Mouse (Mus musculus): ENCODE measurements around the gene Txndc15.
A peak's percentile ranks its signal among the peaks of the same experiment; 100 is the strongest.
"Not testable (repeated sequence)": the region's sequence is repeated elsewhere in the genome, so short reads cannot be mapped to it uniquely, and the experiment has no call there.

Txndc15 gene

GRCm38 (mm10) chr13:55714501-55715166 lies at the start of gene Txndc15:
Gene Txndc15, plus strand, starts transcription at chr13:55714650.
- DNase-seq: peak; percentile 77 to 89

GRCm38 (mm10) chr13:55668550-55668949 lies 45.9 kb upstream of the Txndc15 start:
- peak in 1 of 2 experiments; percentile 17 for DNase-seq

DNA sequence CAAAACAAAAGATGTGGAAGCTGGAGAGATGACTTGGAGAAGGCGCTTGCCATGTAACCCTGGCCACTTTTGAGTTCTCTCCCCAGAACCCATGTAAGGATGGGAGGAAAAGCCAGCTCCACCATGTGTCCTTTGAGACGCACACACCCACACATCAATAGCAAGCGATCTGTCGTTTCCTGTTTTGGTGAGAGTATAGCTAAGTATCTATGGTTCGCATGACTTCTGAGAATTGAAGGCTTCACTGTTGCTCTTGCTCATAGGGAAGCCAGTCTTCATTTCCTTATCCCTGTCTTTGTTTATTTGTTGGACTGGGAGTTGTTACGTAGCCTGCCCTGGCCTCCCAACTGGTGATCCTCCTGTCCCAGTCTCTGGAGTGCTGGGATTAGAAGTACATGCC lies 41.7 kb upstream of the Txndc15 start:
- no peak for DNase-seq

DNA sequence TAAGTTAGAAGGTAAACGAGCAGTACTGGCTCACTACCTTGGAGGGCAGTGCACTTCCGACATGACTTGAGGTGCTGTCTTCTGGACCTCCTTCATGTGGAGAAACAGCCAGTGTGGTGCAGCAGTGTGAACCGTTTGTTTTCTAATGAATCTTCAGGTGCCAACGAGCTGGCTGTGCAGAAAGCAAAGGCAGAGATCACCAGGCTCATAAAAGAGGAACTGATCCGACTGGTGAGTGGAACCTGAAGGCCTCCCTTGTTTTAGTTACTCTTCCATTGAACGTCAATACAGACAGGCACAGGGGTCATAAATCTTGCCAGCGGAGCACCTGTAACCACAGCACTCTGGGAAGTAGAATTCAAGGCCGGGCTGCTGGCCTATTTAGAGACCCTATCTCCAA lies 37.1 kb upstream of the Txndc15 start:
- no peak for DNase-seq

GRCm38 (mm10) chr13:55682201-55682600 lies 32.2 kb upstream of the Txndc15 start:
- no peak for DNase-seq

DNA sequence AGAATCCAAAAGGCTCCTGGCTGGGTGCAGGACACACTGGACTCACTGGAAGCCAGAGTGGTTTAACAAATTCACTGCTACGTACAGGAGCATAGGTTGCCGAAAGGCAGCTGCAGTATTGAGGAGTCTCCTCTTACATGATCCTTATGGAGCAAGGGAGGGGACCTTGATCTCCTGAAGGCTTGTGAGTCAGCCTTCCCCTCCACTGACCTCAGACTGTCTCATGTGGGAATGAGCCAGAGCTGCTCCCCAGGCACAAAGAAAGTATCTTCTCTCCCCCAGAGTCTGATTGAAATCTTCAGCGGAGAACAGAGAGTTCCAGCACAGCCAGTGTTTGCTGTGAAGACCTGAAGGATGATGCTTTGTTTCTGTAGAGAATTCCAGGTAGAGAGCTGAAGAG lies 30.9 kb upstream of the Txndc15 start:
- DNase-seq: no peak

DNA sequence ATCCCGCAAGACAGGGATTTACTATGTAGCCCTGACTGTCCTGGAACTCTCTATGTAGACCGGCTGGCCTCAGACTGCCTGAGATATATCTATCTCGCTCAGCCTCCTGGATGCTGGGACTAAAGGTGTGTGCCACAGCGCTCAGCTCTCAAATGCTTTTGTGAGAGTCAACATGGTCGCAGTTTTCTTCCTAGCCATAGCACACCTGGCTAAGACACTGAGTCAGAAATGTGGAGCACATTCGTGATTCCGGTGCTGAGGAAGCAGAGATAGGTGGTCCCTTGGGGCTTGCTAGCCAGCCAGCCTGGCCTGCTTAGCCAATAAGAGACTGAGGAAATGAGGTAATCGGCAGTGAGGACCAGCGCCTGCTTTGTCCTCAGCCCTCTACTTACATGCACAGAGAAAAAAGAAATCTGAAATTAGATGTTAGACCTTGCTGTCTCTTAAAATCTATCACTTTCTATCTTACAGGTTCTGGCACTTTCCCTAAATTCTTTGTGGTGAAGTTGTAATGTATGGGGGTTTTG lies 28.3 kb upstream of the Txndc15 start:
- DNase-seq: no peak

DNA sequence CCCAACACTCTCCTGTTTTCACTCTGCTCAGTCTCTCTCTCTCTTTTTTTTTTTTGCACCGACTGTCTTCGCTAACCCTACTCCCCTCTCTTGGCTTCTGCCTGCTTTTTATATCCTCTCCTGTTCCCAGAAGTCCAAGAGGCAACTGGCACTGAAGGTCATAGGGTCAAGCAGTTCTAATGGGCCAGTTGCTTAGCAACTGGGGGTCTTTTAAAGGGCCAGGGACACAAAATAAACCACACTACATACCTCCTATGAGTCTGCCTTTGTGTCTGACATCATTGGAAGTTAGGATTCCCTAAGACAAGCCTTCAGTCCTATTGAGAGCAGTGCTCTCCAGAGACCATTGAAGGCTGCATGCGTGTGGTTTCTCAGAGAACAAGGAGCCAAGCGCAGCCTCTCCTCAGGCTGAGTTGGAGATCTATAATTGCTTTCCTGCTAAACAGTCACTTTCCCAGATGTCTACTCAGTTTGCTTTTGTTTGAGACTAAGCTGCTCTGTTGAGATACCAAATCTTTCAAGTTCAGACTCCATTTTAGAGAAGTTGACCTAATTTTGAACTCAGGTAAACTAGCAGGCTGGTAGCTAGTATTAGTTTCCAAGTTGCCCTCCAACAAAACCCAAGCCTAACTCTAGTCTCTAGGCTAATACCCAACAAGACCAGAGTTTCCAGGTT lies 26.4 kb upstream of the Txndc15 start:
- no peak for DNase-seq

- DNase-seq: peak; percentile 82 to 87
Measured at GRCm38 (mm10) chr13:55692535-55693242, 21.8 kb upstream of the Txndc15 start, which contains the start of gene B230219D22Rik. Gene B230219D22Rik, plus strand, starts transcription at chr13:55693124.

GRCm38 (mm10) chr13:55693243-55693721 lies 21.2 kb upstream of the Txndc15 start:
- peak; percentile 49 to 67 for DNase-seq

GRCm38 (mm10) chr13:55694110-55694509 lies 20.3 kb upstream of the Txndc15 start:
- DNase-seq: no peak

DNA sequence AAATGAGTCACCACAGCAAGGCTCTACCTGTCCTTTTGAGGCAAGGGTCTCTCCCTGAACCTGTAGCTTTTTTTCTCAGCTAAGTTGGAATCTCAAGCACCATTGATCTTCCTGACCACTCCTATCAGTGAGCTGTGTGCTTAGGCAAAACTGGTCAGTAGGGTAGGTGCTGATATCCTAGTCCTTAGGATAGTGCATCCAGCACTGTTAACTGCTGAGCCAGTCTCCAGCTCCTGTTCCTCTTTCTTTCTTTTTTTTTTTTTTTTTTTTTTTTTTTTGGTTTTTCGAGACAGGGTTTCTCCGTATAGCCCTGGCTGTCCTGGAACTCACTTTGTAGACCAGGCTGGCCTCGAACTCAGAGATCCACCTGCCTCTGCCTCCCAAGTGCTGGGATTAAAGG lies 18.5 kb upstream of the Txndc15 start:
- not testable (repeated sequence) for DNase-seq

GRCm38 (mm10) chr13:55704301-55704700 lies 10.1 kb upstream of the Txndc15 start:
- no peak for DNase-seq

- DNase-seq: no peak
Measured at GRCm38 (mm10) chr13:55712846-55713245, 1.6 kb upstream of the Txndc15 start.

DNA sequence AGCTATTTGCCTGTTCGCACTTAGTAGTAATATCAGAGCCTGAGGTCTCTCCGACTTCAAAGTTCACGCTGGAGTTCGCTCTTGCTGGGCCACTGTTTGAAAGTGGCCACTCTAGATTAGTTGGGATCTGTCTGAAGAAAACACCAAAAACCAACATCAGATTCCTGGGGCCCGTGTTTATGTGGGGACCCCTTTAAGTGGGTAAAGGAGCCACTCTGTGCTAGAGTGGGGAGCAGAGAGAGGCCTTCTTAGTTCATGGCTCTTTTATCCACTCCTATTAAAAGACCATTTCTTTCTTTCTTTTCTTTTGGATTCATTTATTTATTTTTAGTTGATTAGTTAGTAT lies 690 bp downstream of the Txndc15 start:
- DNase-seq: no peak

GRCm38 (mm10) chr13:55715908-55716510 lies 1.6 kb downstream of the Txndc15 start:
- no peak for DNase-seq

- no peak for DNase-seq
Measured at GRCm38 (mm10) chr13:55721516-55721915, 7.1 kb downstream of the Txndc15 start.

DNA sequence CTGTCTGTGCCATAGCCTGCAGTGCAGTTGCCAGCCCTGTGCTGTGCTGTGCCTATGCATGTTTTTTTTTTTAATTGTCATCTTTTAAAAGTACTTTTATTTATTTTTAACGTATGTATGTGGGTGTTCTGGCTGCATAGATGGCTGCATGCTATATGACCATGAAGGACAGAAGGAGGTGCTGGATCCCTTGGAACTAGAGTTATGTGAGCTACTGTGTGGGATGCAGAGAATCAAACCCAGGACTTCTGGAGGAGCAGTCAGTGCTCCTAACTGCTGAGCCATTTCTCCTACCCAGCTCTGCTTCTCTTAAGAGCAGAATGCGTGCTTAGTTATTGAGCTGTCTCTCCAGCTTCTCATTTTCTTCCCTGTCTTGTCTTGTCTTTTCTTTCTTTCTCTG lies 7.5 kb downstream of the Txndc15 start:
- no peak for DNase-seq

DNA sequence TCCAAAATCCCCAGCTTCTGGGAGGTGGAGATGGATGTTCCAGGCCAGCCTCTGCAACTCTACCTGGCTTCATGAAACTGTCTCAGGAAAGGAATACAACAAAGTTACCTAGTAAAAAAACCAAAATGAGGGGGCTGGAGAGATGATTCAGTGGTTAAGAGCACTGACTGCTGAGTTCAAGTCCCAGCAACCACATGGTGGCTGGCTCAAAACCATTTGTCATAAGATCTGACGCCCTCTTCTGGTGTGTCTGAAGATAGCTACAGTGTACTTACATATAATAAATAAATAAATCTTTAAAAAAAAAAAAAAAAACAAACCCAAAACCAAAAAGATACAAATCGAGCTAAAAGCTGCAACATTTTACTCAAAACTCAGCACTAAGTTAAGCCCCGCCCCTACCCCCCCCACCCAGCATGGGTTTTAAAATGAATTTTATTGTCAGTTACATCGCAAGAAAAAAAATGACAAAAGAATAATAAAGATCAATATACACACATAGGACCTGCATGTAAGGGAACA lies 12.2 kb downstream of the Txndc15 start:
- DNase-seq: no peak

DNA sequence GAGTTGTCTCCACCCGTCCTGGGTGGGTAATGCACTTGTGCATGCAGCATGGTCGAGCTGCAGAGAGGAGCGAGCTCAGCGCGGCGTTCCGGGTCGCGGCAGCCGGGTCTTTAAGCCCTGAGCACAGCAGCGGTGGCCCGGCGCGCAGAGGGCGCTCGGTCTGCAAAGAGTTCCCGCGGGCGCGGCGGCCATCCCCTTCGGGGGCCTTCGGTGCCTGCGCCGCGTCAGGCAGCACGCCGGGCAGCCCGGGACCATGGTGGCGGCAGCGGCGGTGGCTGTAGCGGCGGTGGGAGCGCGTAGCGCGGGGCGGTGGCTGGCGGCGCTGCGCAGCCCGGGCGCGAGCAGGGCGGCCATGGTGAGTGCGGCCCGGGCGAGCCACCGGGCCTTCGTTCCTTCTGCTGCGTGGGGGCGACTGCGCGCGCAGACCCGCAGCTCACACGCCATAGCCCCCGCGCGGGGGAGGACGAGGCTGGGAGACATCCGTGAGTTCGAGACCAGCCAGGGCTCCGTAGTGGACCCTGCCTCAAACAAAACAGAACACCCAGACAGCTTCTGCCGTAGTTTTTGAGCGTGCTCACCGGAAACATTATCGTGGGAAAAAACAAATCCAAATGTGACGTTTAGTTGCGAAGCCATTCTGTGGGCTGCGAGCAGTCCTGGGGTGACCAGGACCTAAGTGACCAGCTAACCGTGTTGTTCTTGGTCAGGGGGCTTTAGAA lies 12.8 kb downstream of the Txndc15 start, which contains the start of gene Pcbd2:
TSS of gene Pcbd2 (plus strand) at position 249 of the 719 bp plus-strand sequence.
- DNase-seq: peak; percentile 85 to 89

GRCm38 (mm10) chr13:55727839-55728238 lies 13.4 kb downstream of the Txndc15 start:
- peak; percentile 49 to 59 for DNase-seq

DNA sequence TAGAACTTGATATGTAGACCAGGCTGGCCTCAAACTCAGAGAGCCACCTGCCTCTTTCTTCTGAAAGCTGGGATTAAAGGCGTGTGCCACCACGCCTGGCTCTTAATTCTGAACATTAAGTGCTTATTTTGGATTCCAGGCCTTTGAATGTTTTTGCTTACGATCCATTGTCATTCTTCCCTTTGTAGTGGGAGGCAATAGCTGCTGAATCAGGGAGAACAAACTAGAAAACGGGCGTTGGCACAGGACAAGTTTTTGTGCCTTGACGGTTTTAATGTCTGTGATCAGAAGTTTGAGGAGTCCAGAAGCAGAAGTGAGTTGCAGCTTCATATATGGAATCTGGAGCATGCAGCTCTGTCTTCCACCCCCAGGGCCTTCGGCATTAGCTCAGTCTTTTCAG lies 16.3 kb downstream of the Txndc15 start:
- no peak for DNase-seq

All from spleen, adult 18-20 months (tissue).